Mouse (Mus musculus): ENCODE measurements around the gene Exosc5. TPM values are rescaled to one million over a fixed set of nuclear protein-coding genes. Genes with fewer than 3 reads are reported as not detected.

The Exosc5 gene
- total RNA-seq, 2 experiments from 2014 or later = 18.8 to 19.6 TPM

DNA sequence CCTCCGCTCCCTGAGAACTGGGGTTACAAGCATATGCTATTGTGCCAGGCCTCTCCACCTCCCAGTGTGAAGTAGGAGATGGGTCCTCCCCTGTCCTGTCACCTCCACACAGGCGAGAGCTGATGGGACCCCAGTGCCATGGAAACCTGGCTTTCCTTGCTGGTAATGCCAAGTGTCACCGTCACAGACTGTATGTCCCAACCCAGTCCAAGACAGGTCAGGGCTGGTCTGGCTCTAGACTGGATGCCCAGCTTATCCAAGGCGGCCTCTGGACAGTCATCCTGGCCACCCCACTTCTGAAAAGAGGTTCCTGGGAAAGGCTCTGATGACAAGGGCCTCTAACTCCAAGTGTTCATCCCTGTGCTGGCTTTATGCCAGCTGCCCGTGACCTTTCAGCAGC lies 21.9 kb upstream of the Exosc5 start:
- no peak for DNase-seq

DNA sequence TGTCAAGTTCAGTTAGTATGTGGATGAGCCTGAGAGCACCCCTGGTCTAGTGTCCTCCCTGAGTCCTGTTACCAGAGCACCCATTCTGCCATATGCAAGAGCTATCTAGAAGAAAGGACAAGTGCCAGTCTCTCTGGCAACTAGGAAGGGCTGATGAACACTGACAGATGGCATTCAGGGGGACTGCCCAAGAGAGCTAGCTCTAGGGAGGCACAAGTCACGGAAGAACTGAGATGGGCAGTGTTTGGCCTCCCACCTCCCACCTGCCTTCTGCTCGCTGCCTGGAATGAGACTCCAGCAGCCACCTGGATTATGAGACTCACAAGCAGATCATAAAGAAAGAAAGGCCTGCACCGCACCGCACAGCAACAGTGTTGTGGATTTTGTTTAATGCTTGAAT lies 19.2 kb upstream of the Exosc5 start:
- no peak for DNase-seq

DNA sequence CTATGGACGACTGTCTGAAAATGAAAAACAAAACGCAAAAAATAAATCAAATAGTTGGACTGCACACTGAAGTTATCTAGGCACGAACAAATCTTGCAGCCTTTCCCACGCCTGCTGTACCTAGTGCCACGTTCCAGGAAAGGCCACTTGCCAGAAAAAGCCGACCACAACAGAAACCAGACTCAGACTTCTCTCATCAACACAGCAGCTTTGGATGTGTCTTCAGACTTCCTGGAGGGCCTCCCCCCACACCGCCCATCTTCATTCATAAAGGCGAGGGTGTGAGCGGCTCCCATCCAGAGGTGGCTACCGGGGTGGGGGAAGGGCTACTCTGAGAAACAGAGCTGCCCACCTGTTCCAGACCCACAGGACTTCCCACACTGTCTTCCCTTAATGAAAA lies 14.8 kb upstream of the Exosc5 start:
- DNase-seq = no peak

DNA sequence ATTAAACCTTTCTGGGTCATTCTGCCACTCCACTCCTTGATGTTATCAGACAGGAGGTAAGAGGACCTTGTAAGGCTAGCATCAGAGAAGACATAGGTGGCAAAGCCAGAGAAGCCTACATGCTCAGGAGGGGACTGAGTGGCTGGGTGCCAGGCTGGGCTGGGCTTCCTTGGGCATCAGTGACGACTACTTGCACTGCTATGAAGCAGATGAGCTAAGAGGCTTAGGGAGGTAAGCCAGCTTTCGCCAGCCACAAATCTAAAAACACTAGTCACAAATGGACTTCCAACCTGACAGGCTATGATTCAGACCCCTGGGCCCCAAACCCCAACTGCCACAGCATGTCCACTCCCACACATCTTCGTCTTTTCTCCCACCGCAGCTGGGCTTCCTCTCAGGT lies 14.3 kb upstream of the Exosc5 start:
- DNase-seq = no peak

DNA sequence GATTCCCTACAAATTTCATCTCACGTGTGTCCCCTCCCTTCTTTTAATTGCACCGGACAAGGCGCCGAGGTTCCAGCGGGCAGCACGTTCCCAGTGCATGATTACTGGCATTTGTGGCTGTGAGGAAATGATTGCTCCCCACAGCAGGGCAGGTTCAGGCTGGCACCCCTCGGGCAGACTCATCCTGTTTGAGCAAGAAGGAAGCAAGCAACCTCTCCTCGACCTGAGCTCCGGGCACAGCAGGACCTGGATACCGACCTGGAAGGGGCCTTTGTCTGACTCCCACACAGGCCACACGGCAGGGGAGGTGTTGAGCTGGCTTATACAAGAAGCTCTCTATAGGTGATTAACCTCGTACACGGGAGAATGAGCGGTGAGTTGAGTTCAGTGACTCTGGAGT lies 13.9 kb upstream of the Exosc5 start:
- no peak for DNase-seq

DNA sequence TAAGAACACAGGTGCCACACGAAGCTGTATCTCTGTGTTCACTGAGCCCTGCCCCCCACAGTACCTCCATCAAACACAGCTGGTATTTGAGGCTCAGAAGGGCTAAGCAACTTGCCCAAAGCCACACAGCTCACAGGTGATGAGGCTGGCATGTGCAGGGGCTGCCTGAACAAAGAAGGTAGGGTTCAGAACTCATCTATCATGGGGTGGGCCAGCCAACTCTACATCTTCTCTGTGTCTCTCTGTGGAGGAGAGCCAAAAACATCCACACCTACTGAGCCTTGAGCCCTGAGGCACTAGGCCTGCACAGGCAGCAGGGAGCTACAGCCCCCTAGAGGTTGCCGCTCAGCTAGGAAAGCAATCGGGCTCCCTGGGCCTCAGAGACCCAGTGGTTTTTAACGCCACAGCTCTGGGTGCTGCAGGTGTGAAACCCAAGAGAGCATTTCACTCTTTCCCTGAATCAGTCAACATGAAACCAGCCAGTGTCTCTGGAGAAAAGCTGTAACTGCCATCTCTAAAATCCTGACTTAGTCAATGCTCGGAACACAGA lies 11.3 kb upstream of the Exosc5 start:
- DNase-seq = no peak

DNA sequence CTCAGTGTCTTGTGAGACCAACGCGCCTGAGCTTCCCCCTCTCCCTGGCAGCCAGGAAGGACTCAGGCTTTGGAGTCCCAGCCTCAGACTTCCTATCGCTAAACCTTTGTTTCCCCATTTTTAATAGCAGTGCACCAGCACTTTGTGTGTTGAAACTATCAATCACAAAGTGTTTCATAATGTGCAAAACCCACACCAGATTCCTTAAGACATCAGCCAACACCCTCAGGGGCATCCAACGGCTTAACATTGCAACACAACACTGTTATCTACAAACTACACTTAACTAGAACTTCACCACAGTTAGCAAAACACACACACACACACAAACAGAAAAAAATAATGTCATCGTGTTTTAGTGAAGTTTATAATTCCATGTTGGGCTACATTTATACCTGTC lies 9.1 kb upstream of the Exosc5 start:
- DNase-seq = no peak

DNA sequence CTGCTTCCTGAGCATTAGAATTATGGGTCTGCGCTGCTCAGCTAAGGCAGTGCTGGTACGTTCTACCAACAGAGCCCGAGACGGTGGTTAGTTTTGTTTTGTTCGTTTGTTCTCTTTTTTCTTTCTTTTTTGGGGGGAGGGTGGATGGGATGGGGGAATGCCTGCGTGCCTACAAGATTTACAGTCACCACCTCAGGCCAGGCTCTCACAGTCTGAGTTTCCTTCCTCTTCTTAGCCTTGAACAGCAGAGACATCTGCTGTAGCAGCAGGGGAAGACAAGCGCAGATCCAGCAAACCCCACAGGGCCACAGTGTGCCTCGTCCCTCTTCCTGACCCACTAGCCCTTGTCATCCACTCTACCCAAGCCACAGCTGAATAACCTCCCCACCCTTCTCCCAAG lies 7.7 kb upstream of the Exosc5 start:
- DNase-seq = no peak

DNA sequence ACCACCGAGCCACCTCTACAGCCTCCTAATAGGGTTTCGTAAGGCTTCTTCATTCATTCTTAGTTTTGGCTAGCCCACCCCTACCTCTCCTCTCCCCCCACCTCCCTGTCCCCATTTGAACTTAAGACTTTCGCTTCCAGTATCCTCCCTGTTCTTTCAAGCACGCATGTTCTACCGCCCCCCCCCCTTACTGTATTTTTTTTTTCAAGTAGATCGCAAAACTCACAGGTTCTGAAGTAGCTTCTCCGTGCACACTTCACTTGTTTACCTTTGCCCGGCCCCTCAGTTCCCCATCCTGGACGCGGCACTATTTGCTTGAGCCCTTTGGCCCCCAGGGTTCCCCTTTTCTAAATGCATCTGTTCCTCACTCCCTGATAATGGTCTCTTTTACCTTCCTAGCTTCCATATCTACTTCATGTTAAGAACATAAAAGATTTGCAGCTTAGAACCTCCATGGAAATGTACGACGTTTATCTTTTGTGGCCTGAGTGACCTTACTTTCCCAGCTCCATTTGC lies 6.7 kb upstream of the Exosc5 start:
- DNase-seq = no peak

DNA sequence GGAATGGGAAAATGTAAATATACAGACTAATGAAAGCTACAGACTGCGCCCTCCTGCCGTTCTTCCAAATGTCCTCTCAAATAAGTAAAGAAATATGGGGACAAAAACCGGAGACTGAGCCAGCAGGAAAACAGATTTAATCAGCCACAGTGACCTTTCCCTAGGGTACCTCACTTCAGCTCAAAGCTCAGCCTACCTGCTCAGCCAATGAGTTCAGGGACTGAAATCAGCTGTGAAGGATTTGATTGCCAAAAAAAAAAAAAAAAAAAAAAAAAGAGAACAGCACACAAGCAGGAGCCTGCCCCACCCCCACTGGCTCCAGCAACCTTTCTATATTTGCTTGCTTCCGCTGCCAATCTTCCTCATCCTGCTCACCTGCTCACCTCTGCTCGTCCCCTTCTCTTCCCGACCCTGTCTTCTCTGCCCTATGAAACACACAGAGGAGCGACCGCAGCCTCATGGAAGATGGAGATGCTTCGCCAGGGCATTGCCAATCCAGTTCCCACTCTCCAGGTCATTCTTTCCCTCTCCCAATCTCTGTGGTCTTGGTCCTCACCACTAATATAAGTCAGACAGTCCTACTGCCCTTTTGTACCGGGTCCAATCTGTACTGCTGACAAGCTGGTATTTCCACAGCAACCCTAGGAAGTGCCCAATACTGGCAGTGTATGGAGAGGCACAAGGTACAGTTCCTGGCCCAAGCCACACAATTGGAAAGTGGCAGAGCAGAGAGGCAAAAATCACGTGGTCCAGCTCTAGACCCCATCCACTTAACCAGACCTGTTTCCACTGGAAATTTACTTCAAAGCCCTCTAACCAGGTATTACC lies 3.1 kb upstream of the Exosc5 start:
- no peak for DNase-seq

DNA sequence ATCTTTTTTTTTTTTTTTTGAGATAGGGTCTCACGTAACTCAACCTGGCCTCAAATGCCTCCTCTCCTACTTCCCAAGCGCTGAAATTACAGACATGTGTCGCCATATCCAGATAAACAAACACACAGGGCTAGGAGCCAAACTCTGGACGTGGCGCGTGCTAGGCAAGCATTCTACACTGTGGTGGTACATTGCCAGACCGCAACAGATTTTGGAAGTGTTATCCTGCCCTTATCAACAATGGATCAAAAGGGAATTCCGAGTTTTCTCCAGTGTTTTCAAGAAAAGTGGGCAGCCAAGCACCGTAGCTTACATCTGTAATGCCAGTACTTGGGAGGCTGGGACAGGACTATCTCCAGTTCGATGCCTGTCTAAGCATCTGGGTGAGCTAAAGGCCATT lies 1.2 kb upstream of the Exosc5 start:
- no peak for DNase-seq

DNA sequence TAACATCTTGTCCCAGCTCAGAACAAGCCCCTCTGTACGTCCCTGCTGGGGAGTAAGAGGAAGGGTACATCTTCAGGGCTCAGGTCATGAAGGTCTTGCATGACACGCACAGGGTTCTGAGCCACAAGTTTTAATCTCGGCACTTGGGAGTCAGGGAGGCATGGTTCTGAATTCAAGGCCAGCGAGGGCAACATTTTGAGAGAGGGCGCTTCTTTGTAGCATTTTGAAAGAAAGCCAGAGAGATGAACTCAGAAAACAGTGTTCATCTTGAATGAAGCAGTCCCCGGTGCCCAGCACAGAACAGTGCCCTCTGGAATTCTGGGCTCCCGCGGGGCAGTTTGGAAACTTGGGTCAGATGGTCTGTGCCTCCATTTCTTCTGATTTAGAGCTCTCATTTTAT lies 7.4 kb downstream of the Exosc5 start:
- DNase-seq = no peak

DNA sequence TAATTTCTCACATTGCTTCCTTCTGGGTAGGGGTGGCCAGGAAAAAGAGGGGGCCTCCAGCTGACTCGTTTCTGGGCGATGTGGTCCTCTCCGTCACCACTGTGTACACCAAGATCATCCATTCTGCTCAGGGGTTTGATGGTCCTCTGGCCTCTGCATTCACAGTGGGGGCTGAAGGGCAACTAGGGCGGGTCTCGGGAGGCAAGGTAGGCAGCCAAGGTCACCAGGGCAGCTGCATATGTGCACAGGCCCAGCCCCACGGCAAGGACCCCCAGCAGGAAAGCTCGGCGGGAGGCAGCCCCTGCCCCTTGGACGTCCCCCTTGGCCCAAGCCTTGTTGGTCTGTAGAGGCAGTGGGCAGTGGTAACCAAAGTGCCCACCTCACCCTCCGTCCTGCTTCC lies 10.2 kb downstream of the Exosc5 start:
- no peak for DNase-seq

DNA sequence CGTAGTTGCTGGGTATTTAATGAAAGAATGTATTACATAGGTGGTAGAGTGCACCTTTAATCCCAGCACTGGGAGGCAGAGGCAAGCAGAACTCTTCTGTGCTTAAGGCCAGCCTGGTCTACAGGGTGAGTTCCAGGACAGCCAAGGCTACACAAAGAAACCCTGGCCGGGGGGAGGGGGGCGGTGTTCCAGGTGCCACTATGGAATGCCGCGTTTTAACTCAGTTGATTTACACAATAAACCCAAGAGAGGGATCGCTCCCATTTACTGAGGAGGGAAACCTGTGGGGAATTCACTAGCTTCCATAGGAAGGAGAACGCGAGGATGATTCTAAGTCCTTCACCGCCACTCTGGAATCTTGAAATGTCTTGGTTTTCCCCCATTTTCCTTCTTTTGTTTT lies 10.7 kb downstream of the Exosc5 start:
- no peak for DNase-seq

DNA sequence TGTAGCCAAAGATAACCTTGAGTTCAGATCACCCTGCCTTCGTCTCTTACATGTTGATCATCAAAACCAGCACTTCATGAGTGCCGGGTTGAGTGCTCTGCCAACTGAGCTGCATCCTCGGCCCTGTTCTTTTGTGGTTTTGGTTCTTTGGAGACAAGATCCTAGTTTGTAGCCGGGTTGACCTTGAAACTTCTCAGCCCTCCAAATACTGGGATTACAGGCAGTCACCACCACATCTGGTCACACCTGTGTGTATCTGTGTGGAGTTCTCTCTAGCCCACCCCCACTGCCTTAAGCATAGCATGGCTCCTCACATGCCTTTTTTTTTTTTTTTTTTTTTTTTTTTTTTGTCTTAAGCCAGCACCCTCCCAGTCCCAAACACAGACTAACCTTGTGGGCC lies 11.1 kb downstream of the Exosc5 start:
- no peak for DNase-seq

DNA sequence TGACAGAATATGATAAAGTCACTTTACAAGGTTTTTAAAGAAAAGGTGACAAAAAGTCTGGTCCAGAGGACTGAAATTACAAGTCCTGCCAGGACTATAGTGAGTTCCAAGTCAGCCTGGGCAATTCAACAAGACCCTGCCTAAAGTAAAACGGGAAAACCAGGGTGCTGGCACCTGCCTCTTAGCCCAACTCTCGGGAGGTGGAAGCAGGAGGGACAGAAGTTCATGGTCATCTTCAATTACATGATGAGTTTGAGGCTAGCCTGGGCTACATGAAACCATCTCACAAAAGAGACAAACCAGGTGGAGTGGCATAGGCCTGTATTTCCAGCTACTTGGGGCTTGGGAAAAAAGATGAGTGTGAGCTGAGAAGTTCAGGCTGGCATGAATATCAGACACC lies 12.7 kb downstream of the Exosc5 start:
- DNase-seq = no peak

DNA sequence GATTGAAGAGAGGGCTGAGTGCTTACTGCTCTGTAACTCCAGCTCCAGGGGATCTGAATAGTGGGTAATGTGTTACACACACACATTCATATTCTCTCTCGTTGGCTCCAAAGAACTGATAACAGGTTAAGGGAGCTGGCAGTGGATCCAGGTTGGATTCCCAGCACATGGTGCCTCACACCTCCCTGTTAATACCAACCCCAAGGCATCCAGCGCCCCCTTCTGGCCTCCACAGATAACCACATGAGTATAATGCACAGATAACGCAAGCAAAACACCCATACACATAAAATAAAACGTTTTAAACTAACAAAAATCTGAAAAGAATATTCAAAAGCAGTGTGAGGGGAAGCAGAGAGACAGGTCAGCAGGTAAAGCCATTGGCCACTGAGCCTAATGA lies 13.5 kb downstream of the Exosc5 start:
- DNase-seq = no peak

DNA sequence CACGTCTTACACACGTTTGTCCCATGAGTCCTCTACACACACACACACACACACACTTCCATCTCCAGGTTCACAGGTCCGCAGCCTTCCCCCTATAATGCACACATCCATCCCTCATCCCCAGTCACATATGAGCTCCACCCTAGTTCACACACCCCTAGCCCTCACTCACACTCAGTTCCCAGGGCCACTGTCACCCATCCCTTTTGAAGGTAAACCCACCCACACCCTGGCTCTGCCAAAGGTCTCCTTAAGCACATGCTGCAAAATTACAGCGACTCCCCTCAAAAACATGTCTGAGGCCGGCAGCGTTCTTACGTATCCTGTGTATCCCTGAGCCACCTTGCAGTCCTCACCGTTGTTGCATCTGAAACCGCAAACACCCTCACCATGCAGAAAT lies 15.3 kb downstream of the Exosc5 start:
- no peak for DNase-seq

DNA sequence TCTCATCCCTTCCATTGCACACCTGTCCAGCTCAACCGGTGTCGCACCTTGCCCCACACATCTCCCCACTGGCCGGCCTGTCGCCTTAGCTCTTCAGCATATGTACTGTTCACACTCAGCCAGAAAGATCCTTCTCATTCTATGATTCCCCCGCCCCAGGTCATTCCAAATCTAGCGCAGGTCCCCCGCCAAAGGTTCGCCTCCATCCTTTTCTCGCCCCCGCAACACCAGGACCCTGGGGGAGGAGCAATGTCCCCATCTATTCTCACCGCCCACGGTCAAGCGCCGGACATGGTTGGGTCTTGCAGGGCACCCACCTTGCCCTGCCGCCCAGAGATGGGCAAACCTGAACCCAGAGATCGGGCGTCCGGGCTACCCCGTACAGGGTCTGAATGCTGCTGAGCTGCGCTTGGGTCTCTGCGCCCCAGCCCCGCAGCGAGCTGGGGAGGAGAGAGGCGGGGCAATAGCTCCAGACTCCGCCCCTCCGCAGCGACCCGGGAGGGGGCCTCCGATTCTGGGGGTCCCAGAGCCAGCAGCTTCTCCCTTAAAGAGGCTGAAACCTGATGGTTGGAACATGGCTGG lies 15.8 kb downstream of the Exosc5 start, which contains the start of gene Tmem91:
TSS of gene Tmem91 (minus strand) at position 448 of the 582 bp plus-strand sequence.
- no peak for DNase-seq

DNA sequence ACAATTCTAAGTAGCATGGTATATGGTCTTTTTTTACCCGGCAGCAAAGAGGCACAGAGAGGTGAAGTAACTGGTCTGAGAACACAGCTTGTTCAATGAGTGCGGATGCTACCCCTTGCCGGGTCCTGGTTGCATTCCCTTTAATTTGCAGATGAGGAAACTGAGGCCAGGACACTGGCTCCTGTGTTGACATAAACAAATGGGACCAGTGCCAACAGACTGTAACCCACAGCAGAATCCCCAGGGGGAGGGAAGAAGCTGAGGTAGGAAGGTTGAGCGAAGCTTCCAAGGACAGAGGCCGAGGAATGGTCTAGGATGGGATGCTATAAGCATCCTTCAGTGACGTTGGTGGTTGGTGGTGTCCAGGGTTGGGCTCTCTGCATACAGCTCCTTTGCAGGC lies 16.4 kb downstream of the Exosc5 start:
- DNase-seq = no peak

DNA sequence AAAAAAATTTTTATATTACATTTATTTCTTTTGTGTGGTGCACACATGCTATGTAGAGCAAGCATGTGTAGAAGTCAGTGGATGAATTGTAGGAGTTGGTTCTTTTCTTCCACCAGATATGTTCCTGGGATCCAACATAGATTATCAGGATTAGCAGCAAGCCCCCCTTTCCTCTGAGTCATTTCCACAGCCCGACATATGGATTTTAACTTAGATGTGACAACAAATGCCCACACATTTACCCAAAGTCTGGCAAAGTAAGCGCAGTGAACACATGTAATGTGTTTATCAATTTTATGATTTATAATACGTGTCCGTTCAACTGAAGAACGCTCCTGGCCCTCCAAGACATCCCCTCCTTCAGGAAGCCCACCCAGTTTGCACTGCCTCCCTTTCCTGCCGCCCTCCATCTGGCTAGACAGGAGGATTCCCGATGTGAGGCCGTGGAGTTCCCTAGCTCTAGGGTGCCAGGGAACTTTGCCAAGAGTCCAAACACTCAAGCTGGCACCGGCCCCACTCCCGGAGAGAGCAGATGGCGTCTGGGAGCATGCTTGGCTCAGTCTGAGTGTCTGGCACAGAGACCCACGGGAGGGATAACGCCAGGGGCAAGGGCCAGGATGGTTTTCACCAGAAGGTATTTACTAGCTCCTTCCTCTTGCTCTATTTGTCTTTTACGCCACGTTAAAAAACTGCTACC lies 17.3 kb downstream of the Exosc5 start:
- peak; percentile 92 for DNase-seq

DNA sequence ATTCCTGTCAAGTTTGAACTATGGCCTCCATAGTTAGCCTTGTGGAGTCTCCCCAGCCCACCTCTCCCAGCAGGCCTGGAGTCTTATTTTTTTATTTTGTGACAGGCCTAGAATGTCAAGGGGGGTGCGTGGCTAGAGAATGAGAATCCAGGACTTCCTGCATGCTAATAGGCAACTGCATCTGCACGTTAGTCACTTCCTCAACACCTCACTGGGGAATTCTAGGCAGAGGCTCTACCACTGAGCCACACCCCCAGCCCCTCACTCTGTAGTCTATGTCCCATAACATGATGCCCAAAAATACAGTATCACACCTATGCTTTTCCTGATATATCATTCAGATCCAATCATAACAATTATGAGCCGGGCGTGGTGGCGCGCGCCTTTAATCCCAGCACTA lies 18.0 kb downstream of the Exosc5 start:
- no peak for DNase-seq

DNA sequence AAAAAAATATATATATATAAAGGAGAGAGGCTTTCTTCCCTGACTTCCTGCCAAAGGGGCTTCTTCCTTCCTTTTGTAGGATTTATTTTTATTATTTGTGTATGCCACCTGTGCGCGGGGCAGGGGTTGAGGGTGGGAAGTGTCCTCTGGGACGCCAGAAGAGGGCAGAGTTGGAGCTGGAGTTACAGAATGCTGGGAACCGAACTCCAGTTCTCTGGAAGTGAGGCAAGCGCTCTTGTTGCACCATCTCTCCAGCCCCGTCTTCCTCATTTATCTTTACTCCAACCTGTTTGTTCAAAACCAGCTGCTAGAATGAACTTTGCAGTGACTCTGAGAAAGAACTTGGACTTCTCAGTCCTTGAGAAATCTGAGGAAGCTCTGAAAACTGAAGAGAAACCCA lies 21.0 kb downstream of the Exosc5 start:
- no peak for DNase-seq
